In the genomic region with DNA sequence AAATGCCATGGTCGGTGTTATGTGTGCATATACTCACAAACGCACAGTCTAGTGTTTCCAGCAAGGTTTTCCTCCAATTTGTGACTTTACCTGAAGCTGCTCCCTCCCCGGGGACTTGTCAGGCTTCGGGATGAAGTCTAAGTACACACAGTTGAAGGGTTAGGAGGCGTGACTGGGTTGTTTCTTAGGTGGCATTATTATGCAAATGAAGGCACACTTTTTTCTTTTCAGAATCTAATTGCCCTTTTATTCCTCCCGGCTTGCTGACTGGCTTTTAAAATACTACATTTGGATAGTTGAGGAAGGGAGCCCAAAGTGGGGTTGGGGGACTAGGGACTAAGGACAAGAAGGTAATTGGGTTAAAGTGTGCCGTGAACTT, we compare ENCODE assay signal across 8 mouse cellular contexts. TPM values are rescaled to one million over a fixed set of nuclear protein-coding genes. Genes with fewer than 3 reads are reported as not detected.
A peak's percentile ranks its signal among the peaks of the same experiment; 100 is the strongest.
DNase-seq lines count a peak whose midpoint lies in the region; ATAC-seq and TF ChIP-seq lines count a peak whose summit lies in the region.

No protein-coding gene starts in this region.

- no peak for TF ChIP-seq POLR2A in lung, adult 2 months (IDR thresholded peaks at IDR 0.05; ENCODE audit: borderline replicate concordance, extremely low read depth, low read depth, low read length)

- WGBS in lung, adult 2 months: 34% methylated on average over 7 of the region's 7 CpGs
- WGBS in embryonic facial prominence, embryonic 15.5 days: 19% methylated on average over 7 of the region's 7 CpGs
- WGBS in kidney, postnatal 0 days: 31% methylated on average over 7 of the region's 7 CpGs
- WGBS in neural tube, embryonic 15.5 days: 5% methylated on average over 7 of the region's 7 CpGs

- no peak overlapping the region for H3K27ac ChIP-seq in embryonic facial prominence, embryonic 15.5 days (replicated peaks)
- H3K27ac ChIP-seq in kidney, postnatal 0 days: no peak overlapping the region
- H3K27ac ChIP-seq in neural tube, embryonic 15.5 days (replicated peaks): no peak overlapping the region

- peak overlapping the region; percentile 93 for H3K4me2 ChIP-seq in embryonic facial prominence, embryonic 15.5 days (replicated peaks)
- peak overlapping the region; percentile 89 for H3K4me2 ChIP-seq in kidney, postnatal 0 days (ENCODE audit: low read length)
- peak overlapping the region; percentile 98 for H3K4me2 ChIP-seq in neural tube, embryonic 15.5 days

- ATAC-seq in embryonic facial prominence, embryonic 15.5 days (ENCODE audit: insufficient number of reproducible peaks, low FRiP score, low TSS enrichment, low read depth): no peak
- no peak for ATAC-seq in kidney, postnatal 0 days (replicated peaks; ENCODE audit: low FRiP score, low read depth)
- no peak for ATAC-seq in neural tube, embryonic 15.5 days (ENCODE audit: low FRiP score)

- H3K4me3 ChIP-seq in lung, adult 2 months (replicated peaks; ENCODE audit: extremely low read depth, low read depth, low read length): peak overlapping the region; percentile 81
- peak overlapping the region; percentile 79 for H3K4me3 ChIP-seq in embryonic facial prominence, embryonic 15.5 days (replicated peaks)
- H3K4me3 ChIP-seq in kidney, postnatal 0 days (replicated peaks; ENCODE audit: low read depth, low read length): no peak overlapping the region
- H3K4me3 ChIP-seq in neural tube, embryonic 15.5 days (replicated peaks): peak overlapping the region; percentile 64

- no peaks in the 10 kb centered on the region for H3K27me3 ChIP-seq in embryonic facial prominence, embryonic 15.5 days
- no peaks in the 10 kb centered on the region for H3K27me3 ChIP-seq in kidney, postnatal 0 days (ENCODE audit: insufficient read depth, low read length)
- peaks cover 3% of the 10 kb centered on the region; the same call in 1 of the 2 replicates for H3K27me3 ChIP-seq in neural tube, embryonic 15.5 days (replicated peaks)

- no peak for TF ChIP-seq CTCF in lung, adult 2 months (IDR thresholded peaks at IDR 0.05; ENCODE audit: insufficient read depth, low read length)
- TF ChIP-seq CTCF in kidney, postnatal 0 days (IDR thresholded peaks at IDR 0.05; ENCODE audit: low read depth): no peak

- no peaks in the 10 kb centered on the region for H3K36me3 ChIP-seq in embryonic facial prominence, embryonic 15.5 days
- H3K36me3 ChIP-seq in kidney, postnatal 0 days (ENCODE audit: insufficient read depth, low read length): no peaks in the 10 kb centered on the region
- H3K36me3 ChIP-seq in neural tube, embryonic 15.5 days: no peaks in the 10 kb centered on the region

- H3K9ac ChIP-seq in embryonic facial prominence, embryonic 15.5 days: no peak overlapping the region
- H3K9ac ChIP-seq in kidney, postnatal 0 days (ENCODE audit: low read depth, low read length): no peak overlapping the region
- H3K9ac ChIP-seq in neural tube, embryonic 15.5 days (replicated peaks): 0 out of 2 replicates have a peak overlapping the region, but pooled peaks have one; percentile 74

- intact Hi-C loops in left cerebral cortex, postnatal 14 days (cut with DNase I): loop anchor here (5.0 to 10.0 kb wide), 2 partner anchors 144 to 226 kb away; no protein-coding TSS in a partner anchor

- no peaks in the 10 kb centered on the region for H3K9me3 ChIP-seq in embryonic facial prominence, embryonic 15.5 days (replicated peaks)
- H3K9me3 ChIP-seq in kidney, postnatal 0 days (replicated peaks; ENCODE audit: low read length): no peaks in the 10 kb centered on the region
- H3K9me3 ChIP-seq in neural tube, embryonic 15.5 days (replicated peaks): no peaks in the 10 kb centered on the region

- peaks cover 3% of the 10 kb centered on the region; the same call in 1 of the 2 replicates for H3K4me1 ChIP-seq in lung, adult 2 months (ENCODE audit: control insufficient read depth, insufficient read depth, low read length)
- peaks cover 22% of the 10 kb centered on the region for H3K4me1 ChIP-seq in embryonic facial prominence, embryonic 15.5 days
- H3K4me1 ChIP-seq in kidney, postnatal 0 days (replicated peaks; ENCODE audit: insufficient read depth, low read length): peaks cover 16% of the 10 kb centered on the region; the same call in 1 of the 2 replicates
- peaks cover 27% of the 10 kb centered on the region for H3K4me1 ChIP-seq in neural tube, embryonic 15.5 days

- no peak for DNase-seq in lung, adult 2 months
- no peak for DNase-seq in lung, postnatal 10 days
- DNase-seq in kidney, postnatal 0 days (ENCODE audit: low spot score): no peak
- no peak for DNase-seq in cerebellum, adult 11-12 months
- DNase-seq in gastrocnemius, postnatal 25 days: no peak
- DNase-seq in left cerebral cortex, postnatal 14 days (ENCODE audit: low spot score in 2 of 2): no peak

RNA-seq across cellular contexts. Expression of a gene that starts 3.6 kb away (rescaled TPM):
- polyA plus RNA-seq in lung, adult 2 months (2012; rRNA removed): 69.7 and 78.9 TPM in 2 replicates
- polyA plus RNA-seq in embryonic facial prominence, embryonic 15.5 days (2015; fragmentation: Nextera tagmentation; extraction: Ambion mirVana): 75.4 and 81.9 TPM in 2 replicates
- 36.1 and 41.4 TPM in 2 replicates for polyA plus RNA-seq in kidney, postnatal 0 days (2015; fragmentation: Nextera tagmentation; extraction: Ambion mirVana)
- 84.5 and 99.7 TPM in 2 replicates for polyA plus RNA-seq in neural tube, embryonic 15.5 days (2015; fragmentation: Nextera tagmentation; extraction: Ambion mirVana)
- 10 to 100 TPM; 38.4 to 40.9 TPM for total RNA-seq in gastrocnemius, postnatal 25 days (2021)
- 100 to 1,000 TPM; 211 to 240 TPM for total RNA-seq in left cerebral cortex, postnatal 14 days (2021)
